Mouse (Mus musculus) intestine, embryonic 14.5 days (tissue): ENCODE results near the gene Ptcra. TPM values are rescaled to one million over a fixed set of nuclear protein-coding genes. Genes with fewer than 3 reads are reported as not detected.
A peak's percentile ranks its signal among the peaks of the same experiment; 100 is the strongest.

Experiments
- ATAC-seq: fragments of 200-750 bp; cut with Nextera tagmentation; replicated peaks from 2 replicates; pipeline ENCODE4 v1.8.0; 2017; ENCODE audit warnings: low read depth, moderate number of reproducible peaks, moderate TSS enrichment, moderate library complexity; ENCODE audit not compliant: low FRiP score, low TSS enrichment
- DNase-seq: peaks from one replicate; pipeline ENCODE4 v3.0.0-alpha.2; 2018; ENCODE audit warnings: low spot score
- H3K27ac ChIP-seq: fragments of 300-500 bp; sonication (generic); 2 replicates; pipeline ENCODE4 v1.5.1; 2014; ENCODE audit warnings: low read depth, mild to moderate bottlenecking, control low read depth
- H3K27me3 ChIP-seq: fragments of 300-500 bp; sonication (generic); replicated peaks from 2 replicates; pipeline ENCODE4 v1.6.1; 2014; ENCODE audit warnings: low read length, control low read depth; ENCODE audit not compliant: control insufficient read depth, insufficient read depth
- H3K36me3 ChIP-seq: fragments of 300-500 bp; sonication (generic); 2 replicates; pipeline ENCODE4 v1.6.1; 2014; ENCODE audit warnings: low read length, control low read depth; ENCODE audit not compliant: control insufficient read depth, insufficient read depth
- H3K4me1 ChIP-seq: fragments of 300-500 bp; sonication (generic); replicated peaks from 2 replicates; pipeline ENCODE4 v1.6.1; 2014; ENCODE audit warnings: low read length, control low read depth, mixed read lengths; ENCODE audit not compliant: control insufficient read depth, insufficient read depth
- H3K4me2 ChIP-seq: fragments of 300-500 bp; sonication (generic); 2 replicates; pipeline ENCODE4 v1.6.1; 2014; ENCODE audit warnings: low read length
- H3K4me3 ChIP-seq: fragments of 300-500 bp; sonication (generic); 2 replicates; pipeline ENCODE4 v1.5.1; 2014; ENCODE audit warnings: low read depth, low read length, control low read depth, mixed read lengths
- H3K9ac ChIP-seq: fragments of 300-500 bp; sonication (generic); 2 replicates; pipeline ENCODE4 v1.6.1; 2014; ENCODE audit warnings: mild to moderate bottlenecking, low read length
- H3K9me3 ChIP-seq: fragments of 300-500 bp; sonication (generic); 2 replicates; pipeline ENCODE4 v1.6.1; 2016; ENCODE audit warnings: low read length, control low read depth; ENCODE audit not compliant: control insufficient read depth
- WGBS: fragments of 180-500 bp; shearing (Covaris S2); extraction: QIAGEN DNeasy Blood & Tissue Kit; methylation state at CpG from one replicate; pipeline ENCODE4 v1.1.7; 2014; 5-methylcytosine and 5-hydroxymethylcytosine counted together
- polyA plus RNA-seq: library from polyadenylated mRNA; unstranded; fragments of >200 nt; fragmentation: Nextera tagmentation; extraction: Ambion mirVana; gene quantifications from 2 replicates; pipeline ENCODE4 v1.2.1, GENCODE M21; 2014

The Ptcra gene
- polyA plus RNA-seq, 1 experiment from 2014 or later, result 0.69 TPM

GRCm38 (mm10) chr17:46758753-46759152 is 4.8 kb downstream of the Ptcra start:
- no peaks in the 10 kb centered on the region for H3K9me3 ChIP-seq
- no peak overlapping the region for H3K9ac ChIP-seq
- ATAC-seq (no peak), DNase-seq (no peak)
- no peak overlapping the region for H3K27ac ChIP-seq
- H3K4me2 ChIP-seq, result no peak overlapping the region
- WGBS, result 81% methylated on average over 12 of the region's 12 CpGs
- no peak overlapping the region for H3K4me3 ChIP-seq
- no peaks in the 10 kb centered on the region for H3K27me3 ChIP-seq
- no peaks in the 10 kb centered on the region for H3K36me3 ChIP-seq
- H3K4me1 ChIP-seq, result no peaks in the 10 kb centered on the region

- peak; percentile 99 for ATAC-seq
- H3K27me3 ChIP-seq, result no peaks in the 10 kb centered on the region
- peak within 1 kb of the TSS; percentile 63 for H3K4me3 ChIP-seq
- H3K9me3 ChIP-seq, result no peaks in the 10 kb centered on the region
- H3K27ac ChIP-seq, result peak within 1 kb of the TSS; percentile 90
- H3K4me2 ChIP-seq, result peak within 1 kb of the TSS; percentile 73
- H3K9ac ChIP-seq, result peak within 1 kb of the TSS; percentile 63
- peaks cover 5% of the 10 kb centered on the region; the same call in 1 of the 2 replicates for H3K36me3 ChIP-seq
- 1% methylated on average over 52 of the region's 58 CpGs for WGBS
- peak; percentile 97 for DNase-seq
- peaks cover 9% of the 10 kb centered on the region for H3K4me1 ChIP-seq
Observed at GRCm38 (mm10) chr17:46751794-46752556, 11.5 kb downstream of the Ptcra start, which contains the start of gene Cnpy3. Cnpy3 (minus strand) TSS chr17:46752214.

- WGBS, result 21% methylated on average over 16 of the region's 16 CpGs
- H3K4me2 ChIP-seq, result peak overlapping the region; percentile 73
- peak overlapping the region; percentile 90 for H3K27ac ChIP-seq
- H3K9ac ChIP-seq, result peak overlapping the region; percentile 63
- no peaks in the 10 kb centered on the region for H3K27me3 ChIP-seq
- peak; percentile 23 for ATAC-seq
- H3K36me3 ChIP-seq, result peaks cover 11% of the 10 kb centered on the region; the same call in 1 of the 2 replicates
- peak overlapping the region; percentile 63 for H3K4me3 ChIP-seq
- DNase-seq, result no peak
- H3K9me3 ChIP-seq, result no peaks in the 10 kb centered on the region
- H3K4me1 ChIP-seq, result peaks cover 9% of the 10 kb centered on the region
Observed at GRCm38 (mm10) chr17:46751056-46751793, 12.3 kb downstream of the Ptcra start.

- no peaks in the 10 kb centered on the region for H3K9me3 ChIP-seq
- ATAC-seq, result no peak
- WGBS, result 90% methylated on average over 4 of the region's 4 CpGs
- H3K4me1 ChIP-seq, result peaks cover 9% of the 10 kb centered on the region
- H3K36me3 ChIP-seq, result peaks cover 12% of the 10 kb centered on the region; the same call in 1 of the 2 replicates
- peak overlapping the region; percentile 73 for H3K4me2 ChIP-seq
- no peak for DNase-seq
- H3K4me3 ChIP-seq, result peak overlapping the region; percentile 63; the same call in 1 of the 2 replicates
- no peaks in the 10 kb centered on the region for H3K27me3 ChIP-seq
- H3K9ac ChIP-seq, result peak overlapping the region; percentile 63
- H3K27ac ChIP-seq, result no peak overlapping the region
Observed at GRCm38 (mm10) chr17:46750580-46750979, 12.9 kb downstream of the Ptcra start.

GRCm38 (mm10) chr17:46749282-46749681 is 14.2 kb downstream of the Ptcra start:
- WGBS, result 89% methylated on average over 5 of the region's 5 CpGs
- no peak for ATAC-seq
- H3K4me2 ChIP-seq, result no peak overlapping the region
- peaks cover 18% of the 10 kb centered on the region; the same call in 1 of the 2 replicates for H3K36me3 ChIP-seq
- H3K9ac ChIP-seq, result no peak overlapping the region
- no peaks in the 10 kb centered on the region for H3K27me3 ChIP-seq
- H3K27ac ChIP-seq, result no peak overlapping the region
- H3K4me1 ChIP-seq, result peaks cover 9% of the 10 kb centered on the region
- no peaks in the 10 kb centered on the region for H3K9me3 ChIP-seq
- H3K4me3 ChIP-seq, result no peak overlapping the region
- DNase-seq, result no peak

- no peaks in the 10 kb centered on the region for H3K27me3 ChIP-seq
- H3K9ac ChIP-seq, result no peak overlapping the region
- peaks cover 9% of the 10 kb centered on the region for H3K4me1 ChIP-seq
- peaks cover 26% of the 10 kb centered on the region for H3K36me3 ChIP-seq
- no peak overlapping the region for H3K27ac ChIP-seq
- H3K9me3 ChIP-seq, result no peaks in the 10 kb centered on the region
- 88% methylated on average over 2 of the region's 2 CpGs for WGBS
- H3K4me2 ChIP-seq, result no peak overlapping the region
- no peak for ATAC-seq
- H3K4me3 ChIP-seq, result no peak overlapping the region
- DNase-seq, result no peak
Observed at GRCm38 (mm10) chr17:46747806-46748205, 15.7 kb downstream of the Ptcra start.

GRCm38 (mm10) chr17:46747234-46747633 is 16.3 kb downstream of the Ptcra start:
- ATAC-seq, result no peak
- WGBS, result 85% methylated on average over 8 of the region's 8 CpGs
- H3K9ac ChIP-seq, result no peak overlapping the region

GRCm38 (mm10) chr17:46745506-46745905 is 18.0 kb downstream of the Ptcra start:
- DNase-seq (no peak), ATAC-seq (no peak)
- no peak overlapping the region for H3K4me2 ChIP-seq
- no peaks in the 10 kb centered on the region for H3K27me3 ChIP-seq
- no peak overlapping the region for H3K4me3 ChIP-seq
- 90% methylated on average over 2 of the region's 2 CpGs for WGBS
- H3K9ac ChIP-seq, result no peak overlapping the region
- 0 out of 2 replicates have a peak, but pooled peaks cover under 1% of the 10 kb centered on the region for H3K4me1 ChIP-seq
- H3K36me3 ChIP-seq, result peaks cover 30% of the 10 kb centered on the region
- no peaks in the 10 kb centered on the region for H3K9me3 ChIP-seq
- H3K27ac ChIP-seq, result no peak overlapping the region

More at GRCm38 (mm10) chr17:46747234-46747633, 16.3 kb downstream of the Ptcra start:
- Histone ChIP-seq H3K4me3 (no peak overlapping the region), H3K4me1 (peaks cover 9% of the 10 kb centered on the region), H3K36me3 (peaks cover 30% of the 10 kb centered on the region), H3K27me3 (no peaks in the 10 kb centered on the region), H3K9me3 (no peaks in the 10 kb centered on the region), H3K27ac (no peak overlapping the region), H3K4me2 (no peak overlapping the region)
- no peak for DNase-seq
